Mouse (Mus musculus): ENCODE data around the gene Ttc7. TPM values are rescaled to one million over a fixed set of nuclear protein-coding genes. Genes with fewer than 3 reads are reported as not detected.
A peak's percentile ranks its signal among the peaks of the same experiment; 100 is the strongest.
"Not testable (repeated sequence)": the region's sequence is repeated elsewhere in the genome, so short reads cannot be mapped to it uniquely, and the experiment has no call there.

Gene Ttc7
- polyA plus RNA-seq, 1 experiment from 2014 or later = 22.0 TPM

DNA sequence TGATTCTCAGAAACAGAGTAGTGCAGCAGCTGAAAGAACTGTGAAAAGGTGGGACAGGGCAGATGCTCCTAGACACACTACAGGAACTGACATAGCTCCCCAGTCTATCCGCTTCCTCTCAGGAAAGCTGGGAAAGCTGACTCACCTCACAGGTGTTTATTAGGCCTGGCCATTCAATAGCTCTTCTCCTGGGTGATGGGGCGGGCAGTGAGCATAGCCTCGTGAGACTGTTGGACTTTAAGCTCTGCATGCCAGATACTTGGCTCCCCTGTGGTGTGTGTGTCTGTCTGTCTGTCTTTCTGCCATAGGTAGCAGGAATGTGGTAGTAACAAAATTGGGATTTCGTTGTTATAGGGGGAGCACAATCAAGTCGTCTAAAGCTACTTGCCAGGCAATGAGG is 6.7 kb downstream of the Ttc7 start:
- no peaks in the 10 kb centered on the region for H3K36me3 ChIP-seq
- H3K4me3 ChIP-seq (replicated peaks) = no peak overlapping the region
- H3K27ac ChIP-seq = peak overlapping the region; percentile 57; the same call in 1 of the 2 replicates
- no peaks in the 10 kb centered on the region for H3K9me3 ChIP-seq
- ATAC-seq = peak; percentile 76
- H3K27me3 ChIP-seq (replicated peaks) = no peaks in the 10 kb centered on the region
- H3K4me1 ChIP-seq (replicated peaks) = peaks cover 9% of the 10 kb centered on the region; the same call in 1 of the 2 replicates
- H3K9ac ChIP-seq = no peak overlapping the region
- 60% methylated on average over 5 of the region's 5 CpGs for WGBS
- H3K4me2 ChIP-seq (replicated peaks) = no peak overlapping the region

DNA sequence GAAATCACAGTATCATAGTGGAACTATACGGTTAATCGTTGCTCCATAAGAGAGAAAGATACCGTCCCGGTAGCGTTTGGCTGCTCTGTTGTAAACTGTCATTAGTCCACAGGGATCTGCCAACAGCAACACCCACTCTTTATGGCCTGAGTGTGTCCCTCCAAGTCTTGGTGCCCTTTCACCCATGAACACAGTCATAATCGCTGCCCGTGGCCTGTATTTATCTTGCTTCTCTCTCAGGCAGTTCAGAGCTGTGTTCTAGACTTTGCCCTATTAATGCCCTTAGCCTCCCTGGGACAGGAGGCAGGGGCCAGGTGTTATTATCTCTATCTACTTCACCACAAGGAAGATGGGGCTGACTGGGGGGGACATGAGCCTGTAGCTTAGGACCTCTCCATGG is 8.4 kb downstream of the Ttc7 start:
- Histone ChIP-seq H3K4me1 (replicated peaks) (peaks cover 5% of the 10 kb centered on the region; the same call in 1 of the 2 replicates), H3K27ac (peak overlapping the region; percentile 57), H3K9ac (no peak overlapping the region), H3K36me3 (0 out of 2 replicates have a peak, but pooled peaks cover 4% of the 10 kb centered on the region), H3K27me3 (replicated peaks) (no peaks in the 10 kb centered on the region), H3K4me2 (replicated peaks) (no peak overlapping the region; the same call in 1 of the 2 replicates), H3K4me3 (replicated peaks) (no peak overlapping the region), H3K9me3 (no peaks in the 10 kb centered on the region)
- peak; percentile 75 for ATAC-seq
- 66% methylated on average over 7 of the region's 7 CpGs for WGBS

DNA sequence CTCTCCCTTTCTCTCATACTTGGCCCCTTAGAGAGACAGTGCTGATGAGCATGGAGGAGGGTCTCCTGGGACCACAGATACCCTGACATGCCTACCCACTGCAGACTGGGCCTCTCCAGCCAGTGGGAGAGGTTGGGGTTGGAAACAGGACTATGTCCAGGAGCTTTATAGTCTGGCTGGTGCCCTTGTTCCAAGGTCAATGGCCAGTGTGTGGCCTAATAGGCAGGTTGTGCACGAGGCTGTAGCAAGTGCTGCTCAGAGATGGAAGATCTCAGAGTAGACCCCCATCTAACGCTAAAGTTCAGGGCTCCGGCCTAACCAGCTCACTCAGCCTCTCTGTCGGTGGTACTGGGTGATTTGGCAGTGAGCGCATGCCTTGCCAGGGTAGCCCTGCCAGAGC is 9.1 kb downstream of the Ttc7 start:
- H3K27me3 ChIP-seq (replicated peaks) = no peaks in the 10 kb centered on the region
- WGBS = 85% methylated on average over 5 of the region's 5 CpGs
- H3K9ac ChIP-seq = no peak overlapping the region
- H3K9me3 ChIP-seq = no peaks in the 10 kb centered on the region
- H3K4me1 ChIP-seq (replicated peaks) = peaks cover 5% of the 10 kb centered on the region; the same call in 1 of the 2 replicates
- no peak for ATAC-seq
- 0 out of 2 replicates have a peak, but pooled peaks cover 4% of the 10 kb centered on the region for H3K36me3 ChIP-seq
- H3K4me2 ChIP-seq (replicated peaks) = no peak overlapping the region
- H3K4me3 ChIP-seq (replicated peaks) = no peak overlapping the region
- H3K27ac ChIP-seq = peak overlapping the region; percentile 57

DNA sequence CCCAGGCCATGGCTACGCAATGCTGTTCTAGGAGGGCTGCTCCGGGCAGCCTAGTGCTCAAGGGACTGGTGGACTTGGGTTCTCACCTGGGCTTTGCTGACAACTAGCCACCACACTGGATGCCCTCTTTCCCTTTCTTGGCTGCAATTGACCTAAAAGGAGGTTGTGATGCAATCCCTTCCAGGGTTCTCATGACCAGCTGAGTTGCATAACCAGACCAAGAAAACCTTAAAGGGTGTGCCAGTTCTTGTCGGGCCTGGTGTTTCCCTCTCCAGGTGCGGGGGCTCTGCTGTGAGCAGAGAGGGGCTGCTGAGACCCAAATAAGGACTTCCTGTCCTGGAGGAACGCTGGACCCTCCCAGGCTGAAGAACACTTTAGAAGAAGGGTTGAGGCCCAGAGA is 10.4 kb downstream of the Ttc7 start:
- H3K27ac ChIP-seq = no peak overlapping the region
- H3K4me1 ChIP-seq (replicated peaks) = peaks cover 5% of the 10 kb centered on the region; the same call in 1 of the 2 replicates
- no peak overlapping the region for H3K9ac ChIP-seq
- H3K4me3 ChIP-seq (replicated peaks) = no peak overlapping the region
- no peak overlapping the region for H3K4me2 ChIP-seq (replicated peaks)
- H3K9me3 ChIP-seq = no peaks in the 10 kb centered on the region
- ATAC-seq = no peak
- 79% methylated on average over 5 of the region's 5 CpGs for WGBS
- H3K36me3 ChIP-seq = 0 out of 2 replicates have a peak, but pooled peaks cover 4% of the 10 kb centered on the region
- H3K27me3 ChIP-seq (replicated peaks) = no peaks in the 10 kb centered on the region

DNA sequence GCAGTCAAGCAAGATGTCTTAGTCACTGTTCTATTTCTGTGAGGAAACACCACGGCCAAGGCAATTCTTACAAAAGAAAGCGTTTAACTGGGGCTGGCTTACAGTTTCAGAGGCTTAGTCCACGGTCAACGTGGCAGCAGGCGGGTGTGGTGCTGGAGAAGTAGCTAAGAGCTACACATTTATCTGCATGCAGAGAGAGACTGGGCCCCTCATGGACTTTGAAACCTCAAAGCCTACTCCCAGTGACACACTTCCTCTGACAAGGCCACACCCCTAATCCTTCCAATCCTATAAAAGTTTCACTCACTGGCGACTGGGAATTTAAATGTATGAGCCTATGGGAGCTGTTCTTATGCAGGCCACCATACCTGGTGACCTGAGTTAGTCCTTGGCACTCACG is 13.1 kb downstream of the Ttc7 start:
- Histone ChIP-seq H3K4me2 (replicated peaks) (no peak overlapping the region), H3K27ac (no peak overlapping the region), H3K9ac (no peak overlapping the region), H3K4me3 (replicated peaks) (no peak overlapping the region), H3K36me3 (0 out of 2 replicates have a peak, but pooled peaks cover 4% of the 10 kb centered on the region), H3K27me3 (replicated peaks) (no peaks in the 10 kb centered on the region), H3K9me3 (no peaks in the 10 kb centered on the region), H3K4me1 (replicated peaks) (peaks cover 7% of the 10 kb centered on the region; the same call in 1 of the 2 replicates)
- 62% methylated on average over 7 of the region's 7 CpGs for WGBS
- ATAC-seq = peak; percentile 45

DNA sequence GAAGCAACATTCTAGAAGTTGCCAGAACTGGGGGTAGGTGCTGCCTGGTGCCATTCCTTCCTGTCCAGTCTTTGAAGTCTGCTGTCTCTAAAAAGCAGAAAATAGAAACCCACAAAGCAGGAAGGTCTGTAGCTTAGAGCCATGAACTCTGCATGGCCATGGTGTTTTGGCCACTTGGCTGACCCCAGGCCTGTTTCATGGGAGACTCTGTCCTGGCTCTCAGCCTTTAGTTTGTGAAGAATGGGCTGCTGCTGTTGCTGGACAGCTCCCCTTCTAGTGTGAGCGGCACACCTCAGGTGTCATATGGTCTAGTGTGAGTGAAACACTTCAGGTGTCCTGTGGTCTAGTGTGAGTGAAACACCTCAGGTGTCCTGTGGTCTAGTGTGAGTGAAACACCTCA is 14.0 kb downstream of the Ttc7 start:
- WGBS = 83% methylated on average over 1 of the region's 1 CpGs
- not testable (repeated sequence) for H3K4me2 ChIP-seq (replicated peaks)

DNA sequence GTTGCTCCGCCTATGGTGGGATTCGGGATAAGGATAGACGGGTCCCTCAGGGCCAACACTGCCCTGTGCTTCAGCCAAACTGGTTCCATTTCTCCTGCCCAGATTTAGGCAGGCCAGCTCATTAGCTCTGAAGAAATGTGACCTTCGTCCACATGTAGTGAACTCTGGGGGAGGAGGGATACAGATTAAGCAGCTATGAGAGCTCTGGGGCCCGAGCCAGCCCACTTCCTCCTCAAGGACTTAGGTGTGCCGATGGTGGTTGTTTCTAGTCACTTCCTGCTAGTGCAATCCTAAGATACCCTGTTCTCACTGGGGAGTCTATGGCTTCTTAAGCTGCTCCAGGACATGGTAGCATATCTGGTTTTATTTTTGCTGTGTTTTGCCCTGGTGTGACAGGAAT is 16.3 kb downstream of the Ttc7 start:
- H3K27me3 ChIP-seq (replicated peaks) = no peaks in the 10 kb centered on the region
- ATAC-seq = peak; percentile 73
- H3K4me3 ChIP-seq (replicated peaks) = no peak overlapping the region
- peaks cover 16% of the 10 kb centered on the region for H3K4me1 ChIP-seq (replicated peaks)
- no peak overlapping the region for H3K4me2 ChIP-seq (replicated peaks)
- 58% methylated on average over 6 of the region's 6 CpGs for WGBS
- no peak overlapping the region for H3K9ac ChIP-seq
- peak overlapping the region; percentile 56 for H3K27ac ChIP-seq
- 0 out of 2 replicates have a peak, but pooled peaks cover 4% of the 10 kb centered on the region for H3K36me3 ChIP-seq
- no peaks in the 10 kb centered on the region for H3K9me3 ChIP-seq

More for the DNA sequence above, 14.0 kb downstream of the Ttc7 start:
- H3K27ac ChIP-seq; ATAC-seq; H3K4me3 ChIP-seq (replicated peaks); H3K9me3 ChIP-seq; H3K36me3 ChIP-seq; H3K9ac ChIP-seq; H3K4me1 ChIP-seq (replicated peaks); H3K27me3 ChIP-seq (replicated peaks): not testable (repeated sequence)

DNA sequence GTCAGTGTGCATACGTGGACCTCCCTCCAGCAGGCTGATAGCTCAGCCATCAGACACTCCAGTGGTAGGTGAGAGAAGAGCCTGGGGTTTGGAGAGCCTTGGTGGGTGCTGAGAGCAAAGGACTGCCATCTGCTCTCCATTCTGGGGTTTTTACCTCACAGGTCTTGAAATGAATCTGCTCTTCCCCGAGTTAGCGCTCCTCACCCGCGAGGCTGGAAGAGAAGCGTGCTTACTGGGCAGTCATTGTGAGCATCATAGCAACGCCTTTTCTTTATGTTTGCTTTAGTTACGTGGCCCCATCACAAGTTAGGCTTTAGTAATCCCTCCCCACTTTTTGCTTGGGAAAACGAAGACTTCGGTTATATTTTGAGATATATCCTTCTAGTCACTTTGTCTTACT is 17.7 kb downstream of the Ttc7 start:
- no peak for ATAC-seq
- WGBS = 83% methylated on average over 10 of the region's 10 CpGs

DNA sequence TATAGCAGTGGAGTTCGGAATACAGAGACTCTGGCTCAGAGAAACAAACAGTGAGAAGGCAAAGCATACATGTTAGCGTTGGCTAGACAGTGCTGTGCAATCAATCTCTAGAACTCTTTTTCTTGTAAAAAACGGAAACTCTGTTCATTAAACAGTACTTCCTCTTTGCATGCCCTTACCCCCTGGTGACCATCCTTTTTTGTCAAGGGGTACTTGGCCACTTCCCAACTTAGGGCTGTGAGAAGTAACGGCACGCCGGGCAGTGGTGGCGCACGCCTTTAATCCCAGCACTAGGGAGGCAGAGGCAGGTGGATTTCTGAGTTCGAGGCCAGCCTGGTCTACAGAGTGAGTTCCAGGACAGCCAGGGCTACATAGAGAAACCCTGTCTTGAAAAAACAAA is 18.9 kb downstream of the Ttc7 start:
- H3K9me3 ChIP-seq; H3K4me2 ChIP-seq (replicated peaks); H3K9ac ChIP-seq; H3K4me3 ChIP-seq (replicated peaks); H3K27me3 ChIP-seq (replicated peaks); H3K27ac ChIP-seq; H3K36me3 ChIP-seq; ATAC-seq: not testable (repeated sequence)
- H3K4me1 ChIP-seq (replicated peaks) = peaks cover 16% of the 10 kb centered on the region
- 86% methylated on average over 9 of the region's 9 CpGs for WGBS

More for the DNA sequence above, 17.7 kb downstream of the Ttc7 start:
- Histone ChIP-seq H3K27ac (no peak overlapping the region), H3K9ac (no peak overlapping the region), H3K27me3 (replicated peaks) (no peaks in the 10 kb centered on the region), H3K4me2 (replicated peaks) (no peak overlapping the region), H3K9me3 (no peaks in the 10 kb centered on the region), H3K4me3 (replicated peaks) (no peak overlapping the region), H3K36me3 (no peaks in the 10 kb centered on the region), H3K4me1 (replicated peaks) (peaks cover 16% of the 10 kb centered on the region)

DNA sequence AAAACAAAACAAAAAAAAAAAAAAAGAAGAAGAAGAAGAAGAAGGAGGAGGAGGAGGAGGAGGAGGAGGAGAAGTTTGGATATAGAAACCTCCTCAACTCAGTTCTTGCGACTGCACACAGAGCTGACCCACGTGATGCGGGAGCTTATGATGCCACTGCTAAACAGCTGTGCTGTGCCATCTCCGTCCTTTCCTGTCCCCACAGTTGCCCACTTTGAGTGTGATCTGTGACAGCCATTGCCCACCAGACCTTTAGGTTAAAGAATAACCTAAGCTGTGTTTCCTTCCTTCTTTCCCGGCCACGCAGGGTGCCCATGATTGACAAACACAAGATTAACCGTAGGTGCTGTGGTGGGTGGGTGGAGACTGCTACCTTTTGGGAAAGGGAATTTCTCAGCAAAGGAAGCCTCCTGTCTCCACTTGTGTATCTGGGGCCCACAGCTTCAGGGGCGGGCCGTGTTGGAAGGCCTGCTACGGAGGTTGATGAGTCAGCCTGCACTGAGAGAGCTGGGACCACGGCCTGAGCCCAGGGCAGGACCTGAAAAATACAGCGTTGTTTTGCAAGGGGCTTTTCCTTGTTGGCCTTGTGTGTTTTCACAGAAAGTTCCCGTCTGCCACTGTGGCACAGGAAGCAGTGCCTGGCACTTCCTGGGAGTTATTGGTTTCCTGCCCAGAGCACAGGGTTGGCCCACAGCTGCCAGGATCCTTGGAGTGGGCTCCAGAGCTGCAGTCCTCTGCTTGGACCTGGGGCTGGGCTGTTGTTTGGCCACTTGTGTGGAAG is 19.5 kb downstream of the Ttc7 start:
- peak overlapping the region; percentile 17; the same call in 1 of the 2 replicates for H3K9ac ChIP-seq
- no peak overlapping the region for H3K4me2 ChIP-seq (replicated peaks)
- no peaks in the 10 kb centered on the region for H3K27me3 ChIP-seq (replicated peaks)
- H3K27ac ChIP-seq = peak overlapping the region; percentile 67
- no peaks in the 10 kb centered on the region for H3K9me3 ChIP-seq
- 61% methylated on average over 13 of the region's 13 CpGs for WGBS
- H3K4me1 ChIP-seq (replicated peaks) = peaks cover 16% of the 10 kb centered on the region
- no peak overlapping the region for H3K4me3 ChIP-seq (replicated peaks)
- no peaks in the 10 kb centered on the region for H3K36me3 ChIP-seq
- peak; percentile 40 for ATAC-seq

DNA sequence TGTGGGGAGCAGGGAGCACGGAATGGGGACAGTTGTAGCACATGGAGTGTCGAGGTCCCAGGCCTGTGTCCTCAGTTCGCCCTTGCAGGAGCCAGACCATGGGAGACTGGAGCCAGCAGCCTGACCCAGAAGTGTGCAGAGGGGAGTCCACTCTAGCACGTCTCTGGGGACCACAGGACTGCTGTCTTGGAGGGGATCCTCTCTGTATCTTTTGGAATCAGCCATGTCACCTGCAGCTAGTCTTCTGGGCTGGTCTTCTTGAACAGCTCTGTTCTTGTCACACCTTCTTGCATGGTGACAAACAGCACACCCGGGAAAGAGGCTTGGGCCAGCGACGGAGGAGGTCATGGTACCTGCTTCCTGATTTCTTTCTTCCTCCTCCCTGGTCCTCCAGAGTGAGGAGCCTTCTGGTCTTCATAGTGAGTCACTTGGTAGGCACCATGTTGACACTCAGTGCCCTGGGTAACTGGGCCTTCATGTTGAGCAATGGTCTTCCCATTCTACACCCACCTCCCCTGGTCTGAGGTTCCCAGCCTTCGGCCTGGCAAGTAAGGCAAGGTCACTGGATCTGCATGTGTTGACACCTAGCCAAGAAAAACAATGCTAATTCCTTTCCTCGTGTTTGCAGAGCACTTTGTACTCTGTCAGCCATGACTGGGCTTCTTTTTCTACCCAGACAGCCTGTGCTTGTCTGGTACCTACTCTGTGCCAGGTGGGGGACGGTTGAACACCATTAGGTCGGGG is 21.6 kb downstream of the Ttc7 start:
- Histone ChIP-seq H3K27ac (no peak overlapping the region), H3K4me1 (replicated peaks) (peaks cover 9% of the 10 kb centered on the region), H3K27me3 (replicated peaks) (no peaks in the 10 kb centered on the region), H3K4me3 (replicated peaks) (no peak overlapping the region), H3K9me3 (no peaks in the 10 kb centered on the region), H3K4me2 (replicated peaks) (no peak overlapping the region), H3K9ac (no peak overlapping the region; the same call in 1 of the 2 replicates), H3K36me3 (no peaks in the 10 kb centered on the region)
- no peak for ATAC-seq
- 81% methylated on average over 11 of the region's 11 CpGs for WGBS

DNA sequence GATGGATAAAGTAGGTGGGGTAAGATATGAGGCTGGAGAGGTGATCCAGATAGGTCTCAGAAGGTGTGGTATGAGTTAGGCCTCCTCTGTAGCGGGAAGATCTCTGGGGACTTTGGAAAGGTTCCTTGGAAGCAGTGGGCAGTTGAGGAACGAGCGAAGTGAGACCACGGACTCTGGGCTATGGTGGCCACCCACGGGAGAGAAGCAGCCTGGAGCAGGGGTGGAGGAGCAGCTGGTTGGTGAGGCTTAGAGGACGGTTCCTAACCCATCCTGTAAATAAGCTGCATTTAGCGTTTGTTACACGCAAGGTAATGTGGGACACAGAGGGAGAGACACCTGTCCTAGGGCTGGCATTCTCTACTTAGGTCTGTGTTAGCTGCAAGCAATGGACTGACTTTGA is 22.4 kb downstream of the Ttc7 start:
- Histone ChIP-seq H3K4me2 (replicated peaks) (no peak overlapping the region), H3K27me3 (replicated peaks) (no peaks in the 10 kb centered on the region), H3K36me3 (no peaks in the 10 kb centered on the region), H3K4me3 (replicated peaks) (no peak overlapping the region), H3K9ac (no peak overlapping the region), H3K4me1 (replicated peaks) (peaks cover 9% of the 10 kb centered on the region), H3K27ac (no peak overlapping the region), H3K9me3 (no peaks in the 10 kb centered on the region)
- 93% methylated on average over 8 of the region's 8 CpGs for WGBS
- ATAC-seq = no peak
